21 mouse cellular contexts compared by ENCODE assay signal in genomic region chr8:15344151-15344550, GRCm38 (mm10).
"Had no signal": no experiment of that assay in that cellular context is flagged by ENCODE, and none has a peak within 500 bp of the region (broad histone marks: within the 10 kb centered on the region; RNA-seq: fewer than 3 reads in every experiment).

No protein-coding gene starts in this region.

- DNase-seq: liver, postnatal 0 days; lung, adult 2 months; lung, postnatal 14 days; lung, postnatal 36 days; right cerebral cortex, postnatal 25 days; right cerebral cortex, postnatal 4 days; spleen, adult 18-20 months; thymus, adult 2 months; thymus, postnatal 25 days; thymus, postnatal 4 days had no signal

- H3K27me3 ChIP-seq: liver, embryonic 15.5 days; lung, embryonic 15.5 days; megakaryocyte, embryonic 14.5 days; midbrain, embryonic 13.5 days; midbrain, embryonic 15.5 days; neural tube, embryonic 13.5 days; neural tube, embryonic 15.5 days had no signal

- H3K36me3 ChIP-seq: liver, embryonic 15.5 days; lung, embryonic 15.5 days; midbrain, embryonic 13.5 days; midbrain, embryonic 15.5 days; neural tube, embryonic 13.5 days; neural tube, embryonic 15.5 days had no signal

- H3K4me2 ChIP-seq: liver, embryonic 15.5 days; lung, embryonic 15.5 days; midbrain, embryonic 11.5 days; midbrain, embryonic 13.5 days; midbrain, embryonic 15.5 days; neural tube, embryonic 13.5 days; neural tube, embryonic 15.5 days had no signal

- ATAC-seq: liver, postnatal 0 days; lung, postnatal 0 days; midbrain, embryonic 13.5 days; midbrain, embryonic 15.5 days had no signal

- H3K9ac ChIP-seq: liver, embryonic 15.5 days; liver, postnatal 0 days; lung, embryonic 15.5 days; midbrain, embryonic 13.5 days; midbrain, embryonic 15.5 days; neural tube, embryonic 13.5 days; neural tube, embryonic 15.5 days had no signal

- H3K4me3 ChIP-seq: liver, embryonic 15.5 days; lung, embryonic 15.5 days; megakaryocyte, embryonic 14.5 days; midbrain, embryonic 13.5 days; midbrain, embryonic 15.5 days; myocyte; neural tube, embryonic 13.5 days; neural tube, embryonic 15.5 days had no signal

- H3K27ac ChIP-seq: liver, embryonic 15.5 days; lung, embryonic 15.5 days; macrophage; midbrain, embryonic 13.5 days; midbrain, embryonic 15.5 days; neural tube, embryonic 13.5 days; neural tube, embryonic 15.5 days had no signal

- H3K9me3 ChIP-seq: liver, embryonic 15.5 days; lung, embryonic 15.5 days; midbrain, embryonic 13.5 days; midbrain, embryonic 15.5 days; neural tube, embryonic 13.5 days; neural tube, embryonic 15.5 days had no signal

- H3K4me1 ChIP-seq: liver, embryonic 15.5 days; lung, embryonic 15.5 days; megakaryocyte, embryonic 14.5 days; midbrain, embryonic 13.5 days; midbrain, embryonic 15.5 days; neural tube, embryonic 13.5 days; neural tube, embryonic 15.5 days had no signal
